ENCODE assay signal across 15 mouse cellular contexts in the genomic region with DNA sequence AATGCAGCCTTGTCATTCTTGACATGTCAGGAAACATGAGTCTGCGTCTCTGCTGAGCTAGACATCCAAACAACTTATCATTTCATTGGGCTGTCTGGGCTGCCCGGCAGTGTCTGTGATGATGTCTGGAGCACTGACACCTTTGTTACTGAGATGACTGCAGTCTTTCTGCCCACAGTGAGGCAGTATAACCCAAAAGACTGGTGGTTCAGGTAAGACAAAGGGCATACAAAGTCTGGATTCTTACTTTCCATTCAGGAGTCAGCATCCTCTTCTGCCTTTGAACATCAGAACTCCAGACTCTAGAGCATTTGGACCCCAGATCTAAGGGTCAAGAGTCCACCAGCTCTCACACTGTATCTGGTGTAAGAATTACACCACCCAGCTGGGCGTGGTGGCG. TPM values are rescaled to one million over a fixed set of nuclear protein-coding genes. Genes with fewer than 3 reads are reported as not detected.
DNase-seq lines count a peak whose midpoint lies in the region; ATAC-seq and TF ChIP-seq lines count a peak whose summit lies in the region.
"Had no signal": no experiment of that assay in that cellular context is flagged by ENCODE, and none has a peak within 500 bp of the region (broad histone marks: within the 10 kb centered on the region; RNA-seq: fewer than 3 reads in every experiment).

No protein-coding gene starts in this region.

- no peak for ATAC-seq in forebrain, postnatal 0 days
- no peak for ATAC-seq in midbrain, embryonic 14.5 days (ENCODE audit: low FRiP score, low TSS enrichment)
- ATAC-seq in midbrain, embryonic 15.5 days (replicated peaks), result no peak
- peak; percentile 47; the same call in 1 of the 2 replicates for ATAC-seq in liver, embryonic 11.5 days (replicated peaks; ENCODE audit: low FRiP score)
- ATAC-seq: forebrain, embryonic 15.5 days had no signal

- no peaks in the 10 kb centered on the region for H3K9me3 ChIP-seq in forebrain, postnatal 0 days (ENCODE audit: low read length)
- H3K9me3 ChIP-seq in forebrain, embryonic 10.5 days, result no peaks in the 10 kb centered on the region
- H3K9me3 ChIP-seq in midbrain, embryonic 14.5 days (ENCODE audit: control insufficient read depth, low read length), result no peaks in the 10 kb centered on the region
- H3K9me3 ChIP-seq in midbrain, embryonic 15.5 days, result no peaks in the 10 kb centered on the region
- no peaks in the 10 kb centered on the region for H3K9me3 ChIP-seq in liver, embryonic 11.5 days (ENCODE audit: control insufficient read depth, low read length)
- H3K9me3 ChIP-seq: forebrain, embryonic 15.5 days; limb, embryonic 10.5 days had no signal

- H3K27me3 ChIP-seq in forebrain, postnatal 0 days (ENCODE audit: insufficient read depth, low read length), result no peaks in the 10 kb centered on the region
- H3K27me3 ChIP-seq in forebrain, embryonic 10.5 days (ENCODE audit: poor library complexity, severe bottlenecking), result no peaks in the 10 kb centered on the region
- H3K27me3 ChIP-seq in midbrain, embryonic 14.5 days (ENCODE audit: control insufficient read depth, insufficient read depth, low read length), result no peaks in the 10 kb centered on the region
- no peaks in the 10 kb centered on the region for H3K27me3 ChIP-seq in midbrain, embryonic 15.5 days (replicated peaks)
- H3K27me3 ChIP-seq in liver, embryonic 11.5 days (replicated peaks; ENCODE audit: control insufficient read depth, insufficient read depth, low read length), result no peaks in the 10 kb centered on the region
- H3K27me3 ChIP-seq: forebrain, embryonic 15.5 days had no signal

- whole genome bisulfite sequencing in forebrain, postnatal 0 days, result 80% methylated on average over 4 of the region's 4 CpGs
- 87% methylated on average over 4 of the region's 4 CpGs for WGBS in forebrain, embryonic 10.5 days
- 84% methylated on average over 4 of the region's 4 CpGs for WGBS in midbrain, embryonic 14.5 days
- 87% methylated on average over 4 of the region's 4 CpGs for WGBS in midbrain, embryonic 15.5 days
- 73% methylated on average over 4 of the region's 4 CpGs for WGBS in liver, embryonic 11.5 days

- H3K4me1 ChIP-seq in forebrain, postnatal 0 days (ENCODE audit: insufficient read depth), result no peaks in the 10 kb centered on the region
- no peaks in the 10 kb centered on the region for H3K4me1 ChIP-seq in forebrain, embryonic 10.5 days
- H3K4me1 ChIP-seq in midbrain, embryonic 14.5 days (ENCODE audit: control insufficient read depth, insufficient read depth, low read length), result no peaks in the 10 kb centered on the region
- H3K4me1 ChIP-seq in midbrain, embryonic 15.5 days, result no peaks in the 10 kb centered on the region
- H3K4me1 ChIP-seq in liver, embryonic 11.5 days (replicated peaks; ENCODE audit: control insufficient read depth, insufficient read depth, low read length), result no peaks in the 10 kb centered on the region
- H3K4me1 ChIP-seq: forebrain, embryonic 15.5 days; limb, embryonic 10.5 days had no signal

- no peak overlapping the region for H3K27ac ChIP-seq in forebrain, postnatal 0 days (ENCODE audit: low read depth, low read length)
- no peak overlapping the region for H3K27ac ChIP-seq in forebrain, embryonic 10.5 days
- H3K27ac ChIP-seq in midbrain, embryonic 14.5 days (replicated peaks; ENCODE audit: low read depth, low read length), result no peak overlapping the region
- no peak overlapping the region for H3K27ac ChIP-seq in midbrain, embryonic 15.5 days
- no peak overlapping the region for H3K27ac ChIP-seq in liver, embryonic 11.5 days (ENCODE audit: low read depth, low read length)
- H3K27ac ChIP-seq: forebrain, embryonic 15.5 days; limb, embryonic 10.5 days had no signal

- peak; percentile 41 for TF ChIP-seq CTCF in forebrain, postnatal 0 days (IDR thresholded peaks at IDR 0.05; ENCODE audit: low read depth)

- no peak overlapping the region for H3K9ac ChIP-seq in forebrain, postnatal 0 days
- no peak overlapping the region for H3K9ac ChIP-seq in midbrain, embryonic 14.5 days (replicated peaks; ENCODE audit: low read length)
- no peak overlapping the region for H3K9ac ChIP-seq in midbrain, embryonic 15.5 days
- H3K9ac ChIP-seq in liver, embryonic 11.5 days (ENCODE audit: low read depth, low read length), result no peak overlapping the region
- H3K9ac ChIP-seq: forebrain, embryonic 15.5 days had no signal

- peaks cover 3% of the 10 kb centered on the region; the same call in 1 of the 2 replicates for H3K36me3 ChIP-seq in forebrain, postnatal 0 days (ENCODE audit: insufficient read depth)
- no peaks in the 10 kb centered on the region for H3K36me3 ChIP-seq in forebrain, embryonic 10.5 days (replicated peaks)
- peaks cover 10% of the 10 kb centered on the region; the same call in 1 of the 2 replicates for H3K36me3 ChIP-seq in midbrain, embryonic 14.5 days (ENCODE audit: control insufficient read depth, insufficient read depth, low read length)
- H3K36me3 ChIP-seq in midbrain, embryonic 15.5 days (replicated peaks), result 0 out of 2 replicates have a peak, but pooled peaks cover 3% of the 10 kb centered on the region
- H3K36me3 ChIP-seq in liver, embryonic 11.5 days (ENCODE audit: control insufficient read depth, insufficient read depth, low read length), result no peaks in the 10 kb centered on the region
- H3K36me3 ChIP-seq: limb, embryonic 10.5 days had no signal

- DNase-seq in forebrain, postnatal 0 days, result no peak
- no peak for DNase-seq in forebrain, embryonic 10.5 days (ENCODE audit: extremely low spot score, low spot score)
- peak; percentile 5 for DNase-seq in midbrain, embryonic 14.5 days
- DNase-seq in liver, embryonic 11.5 days (ENCODE audit: low spot score), result no peak
- DNase-seq in thymus, postnatal 0 days (ENCODE audit: low spot score), result peak; percentile 39
- no peak for DNase-seq in Muller cell, postnatal 12 days (ENCODE audit: inconsistent ontology term)
- no peak for DNase-seq in layer of hippocampus, adult 11-12 months (ENCODE audit: low spot score)

- no peak overlapping the region for H3K4me2 ChIP-seq in forebrain, postnatal 0 days (ENCODE audit: low read depth)
- no peak overlapping the region for H3K4me2 ChIP-seq in midbrain, embryonic 14.5 days (ENCODE audit: low read length)
- no peak overlapping the region for H3K4me2 ChIP-seq in midbrain, embryonic 15.5 days
- H3K4me2 ChIP-seq in liver, embryonic 11.5 days, result no peak overlapping the region
- H3K4me2 ChIP-seq: forebrain, embryonic 15.5 days; heart, embryonic 11.5 days had no signal

- no peak overlapping the region for H3K4me3 ChIP-seq in forebrain, postnatal 0 days (ENCODE audit: low read depth, low read length)
- no peak overlapping the region for H3K4me3 ChIP-seq in forebrain, embryonic 10.5 days
- no peak overlapping the region for H3K4me3 ChIP-seq in midbrain, embryonic 14.5 days (replicated peaks; ENCODE audit: low read depth, low read length)
- no peak overlapping the region for H3K4me3 ChIP-seq in midbrain, embryonic 15.5 days
- no peak overlapping the region for H3K4me3 ChIP-seq in liver, embryonic 11.5 days (ENCODE audit: low read depth, low read length)
- H3K4me3 ChIP-seq: forebrain, embryonic 15.5 days; limb, embryonic 10.5 days had no signal

RNA-seq across cellular contexts. Expression of a gene that starts 27.5 kb away (rescaled TPM):
- 9.2 and 14.5 TPM in 2 replicates for total RNA-seq in forebrain, postnatal 0 days (2014; rRNA removed)
- polyA plus RNA-seq in forebrain, postnatal 0 days (2015; fragmentation: Nextera tagmentation; extraction: Ambion mirVana), result 11.1 and 16.4 TPM in 2 replicates
- 15.1 and 16.1 TPM in 2 replicates for polyA plus RNA-seq in forebrain, embryonic 10.5 days (2016; fragmentation: Nextera tagmentation; extraction: Ambion mirVana)
- polyA plus RNA-seq in midbrain, embryonic 14.5 days (2014; fragmentation: Nextera tagmentation; extraction: Ambion mirVana), result 15.9 and 17.9 TPM in 2 replicates
- polyA plus RNA-seq in midbrain, embryonic 15.5 days (2015; fragmentation: Nextera tagmentation; extraction: Ambion mirVana), result 22.6 and 24.5 TPM in 2 replicates
- polyA plus RNA-seq in liver, embryonic 11.5 days (2014; fragmentation: Nextera tagmentation; extraction: Ambion mirVana), result 8.7 and 12.2 TPM in 2 replicates
- 6.7 and 9.5 TPM in 2 replicates for polyA plus RNA-seq in thymus, postnatal 0 days (2015; fragmentation: Nextera tagmentation; extraction: Ambion mirVana)

RNA-seq across cellular contexts. Expression of a gene that starts 39.8 kb away (rescaled TPM):
- total RNA-seq in forebrain, postnatal 0 days (2014; rRNA removed), result not detected in 2 replicates
- polyA plus RNA-seq in forebrain, postnatal 0 days (2015; fragmentation: Nextera tagmentation; extraction: Ambion mirVana), result not detected in 2 replicates
- not detected in 2 replicates for polyA plus RNA-seq in forebrain, embryonic 10.5 days (2016; fragmentation: Nextera tagmentation; extraction: Ambion mirVana)
- polyA plus RNA-seq in midbrain, embryonic 14.5 days (2014; fragmentation: Nextera tagmentation; extraction: Ambion mirVana), result not detected in 2 replicates
- not detected in 2 replicates for polyA plus RNA-seq in midbrain, embryonic 15.5 days (2015; fragmentation: Nextera tagmentation; extraction: Ambion mirVana)
- polyA plus RNA-seq in liver, embryonic 11.5 days (2014; fragmentation: Nextera tagmentation; extraction: Ambion mirVana), result not detected in 2 replicates
- polyA plus RNA-seq in thymus, postnatal 0 days (2015; fragmentation: Nextera tagmentation; extraction: Ambion mirVana), result not detected in 2 replicates
- total RNA-seq: adrenal gland, postnatal 4 days had no signal
- polyA plus RNA-seq: cortical plate, adult 2 months; forebrain, embryonic 15.5 days; heart, embryonic 11.5 days; kidney, embryonic 16.5 days; limb, embryonic 10.5 days; stomach, embryonic 16.5 days had no signal

RNA-seq across cellular contexts. Expression of a gene that starts 45.6 kb away (rescaled TPM):
- 45.9 and 49.7 TPM in 2 replicates for total RNA-seq in forebrain, postnatal 0 days (2014; rRNA removed)
- polyA plus RNA-seq in forebrain, postnatal 0 days (2015; fragmentation: Nextera tagmentation; extraction: Ambion mirVana), result 5.2 and 8.1 TPM in 2 replicates
- 12.0 and 12.6 TPM in 2 replicates for polyA plus RNA-seq in forebrain, embryonic 10.5 days (2016; fragmentation: Nextera tagmentation; extraction: Ambion mirVana)
- 13.3 and 18.5 TPM in 2 replicates for polyA plus RNA-seq in midbrain, embryonic 14.5 days (2014; fragmentation: Nextera tagmentation; extraction: Ambion mirVana)
- polyA plus RNA-seq in midbrain, embryonic 15.5 days (2015; fragmentation: Nextera tagmentation; extraction: Ambion mirVana), result 11.4 and 12.1 TPM in 2 replicates
- polyA plus RNA-seq in liver, embryonic 11.5 days (2014; fragmentation: Nextera tagmentation; extraction: Ambion mirVana), result 20.9 and 21.1 TPM in 2 replicates
- polyA plus RNA-seq in thymus, postnatal 0 days (2015; fragmentation: Nextera tagmentation; extraction: Ambion mirVana), result 19.5 and 23.6 TPM in 2 replicates

Comparison
In these comparisons a context has a peak if more than half of its experiments do, and no peak if none do; other contexts are left out.
1. DNase-seq: peak in midbrain, embryonic 14.5 days (single experiment) and thymus, postnatal 0 days (single experiment); none in forebrain, postnatal 0 days (single experiment), forebrain, embryonic 10.5 days (single experiment), liver, embryonic 11.5 days (single experiment), Muller cell, postnatal 12 days (single experiment) and layer of hippocampus, adult 11-12 months (single experiment).